In genomic region chr12:17749784-17750183, GRCm38 (mm10) we compare ENCODE assay signal across 9 mouse cellular contexts. TPM values are rescaled to one million over a fixed set of nuclear protein-coding genes. Genes with fewer than 3 reads are reported as not detected.
DNase-seq lines count a peak whose midpoint lies in the region; ATAC-seq lines count a peak whose summit lies in the region.
"Had no signal": no experiment of that assay in that cellular context is flagged by ENCODE, and none has a peak within 500 bp of the region (broad histone marks: within the 10 kb centered on the region; RNA-seq: fewer than 3 reads in every experiment).

No protein-coding gene starts in this region.

- no peak overlapping the region for H3K4me3 ChIP-seq in heart, embryonic 14.5 days (ENCODE audit: control insufficient read depth in 1 of 2, insufficient read depth in 1 of 2, low read depth in 1 of 2, low read length in 2 of 2)
- H3K4me3 ChIP-seq in kidney, embryonic 15.5 days (replicated peaks) = no peak overlapping the region
- H3K4me3 ChIP-seq in kidney, embryonic 14.5 days (ENCODE audit: low read length) = no peak overlapping the region
- no peak overlapping the region for H3K4me3 ChIP-seq in neural tube, embryonic 13.5 days
- no peak overlapping the region for H3K4me3 ChIP-seq in neural tube, embryonic 15.5 days (replicated peaks)
- H3K4me3 ChIP-seq: limb, embryonic 13.5 days had no signal

- no peak for DNase-seq in heart, postnatal 36 days
- DNase-seq in frontal cortex, postnatal 10 days (ENCODE audit: low spot score in 2 of 2) = no peak
- DNase-seq: liver, postnatal 0 days had no signal

- ATAC-seq in heart, embryonic 14.5 days (ENCODE audit: insufficient number of reproducible peaks, insufficient read depth, low FRiP score, low read depth) = no peak
- ATAC-seq in kidney, embryonic 15.5 days (replicated peaks; ENCODE audit: low FRiP score) = no peak
- no peak for ATAC-seq in kidney, embryonic 14.5 days (ENCODE audit: low FRiP score, low TSS enrichment)
- no peak for ATAC-seq in neural tube, embryonic 13.5 days (ENCODE audit: low read depth)
- no peak for ATAC-seq in neural tube, embryonic 15.5 days (ENCODE audit: low FRiP score)

- intact Hi-C loops in heart, postnatal 36 days (cut with DNase I) = loop anchor here (2.0 kb wide), 1 partner anchor 17 kb away; no protein-coding TSS in a partner anchor

- H3K9ac ChIP-seq in heart, embryonic 14.5 days (ENCODE audit: low read length) = no peak overlapping the region; the same call in 1 of the 2 replicates
- no peak overlapping the region for H3K9ac ChIP-seq in kidney, embryonic 15.5 days
- H3K9ac ChIP-seq in kidney, embryonic 14.5 days (ENCODE audit: low read depth, low read length) = no peak overlapping the region
- no peak overlapping the region for H3K9ac ChIP-seq in neural tube, embryonic 13.5 days
- H3K9ac ChIP-seq in neural tube, embryonic 15.5 days (replicated peaks) = no peak overlapping the region
- H3K9ac ChIP-seq: limb, embryonic 13.5 days; liver, postnatal 0 days had no signal

- H3K9me3 ChIP-seq in heart, embryonic 14.5 days (ENCODE audit: control insufficient read depth, low read length) = no peaks in the 10 kb centered on the region
- no peaks in the 10 kb centered on the region for H3K9me3 ChIP-seq in kidney, embryonic 15.5 days (replicated peaks)
- H3K9me3 ChIP-seq in kidney, embryonic 14.5 days (ENCODE audit: control insufficient read depth, low read length) = no peaks in the 10 kb centered on the region
- no peaks in the 10 kb centered on the region for H3K9me3 ChIP-seq in neural tube, embryonic 13.5 days
- no peaks in the 10 kb centered on the region for H3K9me3 ChIP-seq in neural tube, embryonic 15.5 days (replicated peaks)
- H3K9me3 ChIP-seq: limb, embryonic 13.5 days had no signal

- H3K4me1 ChIP-seq in heart, embryonic 14.5 days (ENCODE audit: control insufficient read depth in 2 of 2, insufficient read depth in 2 of 2, low read length in 2 of 2) = peaks cover 39 to 41% of the 10 kb centered on the region in 2 experiments
- H3K4me1 ChIP-seq in kidney, embryonic 15.5 days = peaks cover 54% of the 10 kb centered on the region
- peaks cover 11% of the 10 kb centered on the region for H3K4me1 ChIP-seq in kidney, embryonic 14.5 days (ENCODE audit: control insufficient read depth, insufficient read depth, low read length)
- peaks cover 47% of the 10 kb centered on the region for H3K4me1 ChIP-seq in neural tube, embryonic 13.5 days (replicated peaks)
- H3K4me1 ChIP-seq in neural tube, embryonic 15.5 days = peaks cover 38% of the 10 kb centered on the region

- H3K27ac ChIP-seq in heart, embryonic 14.5 days (replicated peaks in 1 of 2; ENCODE audit: control insufficient read depth in 1 of 2, insufficient read depth in 1 of 2, low read depth in 2 of 2, low read length in 2 of 2) = peak overlapping the region; percentile 25 to 46
- H3K27ac ChIP-seq in kidney, embryonic 15.5 days = peak overlapping the region; percentile 51; the same call in 1 of the 2 replicates
- H3K27ac ChIP-seq in kidney, embryonic 14.5 days (ENCODE audit: low read depth, low read length) = no peak overlapping the region
- H3K27ac ChIP-seq in neural tube, embryonic 13.5 days (replicated peaks) = peak overlapping the region; percentile 38; the same call in 1 of the 2 replicates
- H3K27ac ChIP-seq in neural tube, embryonic 15.5 days (replicated peaks) = no peak overlapping the region

- WGBS in heart, embryonic 14.5 days = 38% methylated on average over 3 of the region's 3 CpGs
- 64% methylated on average over 3 of the region's 3 CpGs for WGBS in kidney, embryonic 15.5 days
- 64% methylated on average over 3 of the region's 3 CpGs for WGBS in kidney, embryonic 14.5 days
- 70% methylated on average over 3 of the region's 3 CpGs for WGBS in neural tube, embryonic 13.5 days
- 69% methylated on average over 3 of the region's 3 CpGs for WGBS in neural tube, embryonic 15.5 days

- H3K36me3 ChIP-seq in heart, embryonic 14.5 days (ENCODE audit: control insufficient read depth, insufficient read depth, low read length) = no peaks in the 10 kb centered on the region
- no peaks in the 10 kb centered on the region for H3K36me3 ChIP-seq in kidney, embryonic 15.5 days
- no peaks in the 10 kb centered on the region for H3K36me3 ChIP-seq in kidney, embryonic 14.5 days (ENCODE audit: control insufficient read depth, insufficient read depth, low read length)
- no peaks in the 10 kb centered on the region for H3K36me3 ChIP-seq in neural tube, embryonic 13.5 days
- H3K36me3 ChIP-seq in neural tube, embryonic 15.5 days = no peaks in the 10 kb centered on the region
- H3K36me3 ChIP-seq: limb, embryonic 13.5 days had no signal

- no peaks in the 10 kb centered on the region; the same call in 1 of the 2 replicates for H3K27me3 ChIP-seq in heart, embryonic 14.5 days (ENCODE audit: control insufficient read depth, insufficient read depth, low read length)
- H3K27me3 ChIP-seq in kidney, embryonic 15.5 days = no peaks in the 10 kb centered on the region
- no peaks in the 10 kb centered on the region for H3K27me3 ChIP-seq in kidney, embryonic 14.5 days (ENCODE audit: control insufficient read depth, insufficient read depth, low read length)
- H3K27me3 ChIP-seq in neural tube, embryonic 13.5 days = no peaks in the 10 kb centered on the region
- H3K27me3 ChIP-seq in neural tube, embryonic 15.5 days (replicated peaks) = no peaks in the 10 kb centered on the region
- H3K27me3 ChIP-seq: limb, embryonic 13.5 days had no signal

- H3K4me2 ChIP-seq in heart, embryonic 14.5 days (ENCODE audit: low read length) = no peak overlapping the region
- no peak overlapping the region for H3K4me2 ChIP-seq in kidney, embryonic 15.5 days
- H3K4me2 ChIP-seq in kidney, embryonic 14.5 days (replicated peaks; ENCODE audit: low read depth, low read length) = no peak overlapping the region
- no peak overlapping the region for H3K4me2 ChIP-seq in neural tube, embryonic 13.5 days
- H3K4me2 ChIP-seq in neural tube, embryonic 15.5 days = no peak overlapping the region
- H3K4me2 ChIP-seq: limb, embryonic 13.5 days had no signal

RNA-seq across cellular contexts. Expression of gene Hpcal1, which starts 59.1 kb away (rescaled TPM):
- 22.5 and 22.8 TPM in 2 replicates for polyA plus RNA-seq in heart, embryonic 14.5 days (2014; fragmentation: Nextera tagmentation; extraction: Ambion mirVana)
- 10 to 100 TPM; 18.7 to 24.7 TPM for total RNA-seq in heart, postnatal 36 days (2021)
- polyA plus RNA-seq in kidney, embryonic 15.5 days (2015; fragmentation: Nextera tagmentation; extraction: Ambion mirVana) = 51.4 and 55.5 TPM in 2 replicates
- 44.8 and 58.1 TPM in 2 replicates for polyA plus RNA-seq in kidney, embryonic 14.5 days (2014; fragmentation: Nextera tagmentation; extraction: Ambion mirVana)
- 77.0 and 79.2 TPM in 2 replicates for polyA plus RNA-seq in neural tube, embryonic 13.5 days (2015; fragmentation: Nextera tagmentation; extraction: Ambion mirVana)
- polyA plus RNA-seq in neural tube, embryonic 15.5 days (2015; fragmentation: Nextera tagmentation; extraction: Ambion mirVana) = 130 and 133 TPM in 2 replicates

Comparison
In these comparisons a context has a peak if more than half of its experiments do, and no peak if none do; other contexts are left out.
1. H3K27ac ChIP-seq: peak in heart, embryonic 14.5 days (2 of 2), kidney, embryonic 15.5 days (single experiment) and neural tube, embryonic 13.5 days (single experiment); none in kidney, embryonic 14.5 days (single experiment) and neural tube, embryonic 15.5 days (single experiment).